28 mouse cellular contexts compared by ENCODE assay signal in the genomic region with DNA sequence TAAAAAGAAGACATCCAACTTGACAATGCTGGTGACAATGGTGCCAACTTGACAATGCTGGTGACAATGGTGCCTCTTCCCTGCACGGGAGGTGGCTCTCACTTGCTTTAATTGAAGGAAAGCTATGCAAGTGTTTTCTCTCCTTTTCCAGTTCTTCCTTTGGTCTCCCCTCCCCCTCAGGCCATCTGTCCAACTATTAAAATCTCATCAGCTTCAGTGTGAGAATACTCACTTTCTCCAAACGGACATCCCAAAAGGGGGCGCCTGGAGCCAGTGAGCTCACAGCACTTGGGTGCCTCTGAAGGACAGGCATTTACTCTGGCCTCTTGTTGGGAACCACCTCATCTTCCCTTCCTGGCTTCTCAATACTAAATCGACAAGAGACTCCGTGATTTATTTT. TPM values are rescaled to one million over a fixed set of nuclear protein-coding genes. Genes with fewer than 3 reads are reported as not detected.
DNase-seq lines count a peak whose midpoint lies in the region; ATAC-seq lines count a peak whose summit lies in the region.
"Had no signal": no experiment of that assay in that cellular context is flagged by ENCODE, and none has a peak within 500 bp of the region (broad histone marks: within the 10 kb centered on the region; RNA-seq: fewer than 3 reads in every experiment).

No protein-coding gene starts in this region.

- WGBS in forebrain, embryonic 15.5 days = 50% methylated on average over 5 of the region's 5 CpGs

- peak; percentile 11 for DNase-seq in embryo, embryonic 11 days
- DNase-seq in embryo, embryonic 9.5 days (ENCODE audit: extremely low spot score) = no peak
- peak; percentile 79 for DNase-seq in brain, adult 2 months (ENCODE audit: low read depth, low spot score)
- peak; percentile 65 for DNase-seq in cerebellum, adult 8-10 months
- peak; percentile 70 to 83 for DNase-seq in cerebellum, postnatal 25 days
- no peak for DNase-seq in right cerebral cortex, postnatal 4 days
- DNase-seq: adrenal gland, postnatal 25 days; forebrain, postnatal 0 days; gastrocnemius, postnatal 14 days; heart, adult 11 months; heart, postnatal 4 days; kidney, adult 11 months; kidney, postnatal 14 days; layer of hippocampus, adult 9-11 months; thymus, postnatal 4 days had no signal

- H3K27ac ChIP-seq in forebrain, embryonic 15.5 days (replicated peaks) = no peak overlapping the region
- H3K27ac ChIP-seq: hindbrain, embryonic 13.5 days; limb, embryonic 12.5 days; liver, embryonic 15.5 days; lung, embryonic 15.5 days; midbrain, embryonic 12.5 days had no signal

- peaks cover 11% of the 10 kb centered on the region for H3K4me1 ChIP-seq in forebrain, embryonic 15.5 days
- H3K4me1 ChIP-seq: heart, embryonic 12.5 days; limb, embryonic 12.5 days; liver, embryonic 15.5 days; lung, embryonic 15.5 days had no signal

- no peaks in the 10 kb centered on the region for H3K27me3 ChIP-seq in forebrain, embryonic 15.5 days
- H3K27me3 ChIP-seq: heart, embryonic 12.5 days; hindbrain, embryonic 13.5 days; limb, embryonic 12.5 days; liver, embryonic 15.5 days; lung, embryonic 15.5 days; midbrain, embryonic 12.5 days had no signal

- no peak overlapping the region for H3K4me2 ChIP-seq in forebrain, embryonic 15.5 days (replicated peaks)
- H3K4me2 ChIP-seq: heart, embryonic 12.5 days; hindbrain, embryonic 13.5 days; limb, embryonic 12.5 days; liver, embryonic 15.5 days; lung, embryonic 15.5 days; midbrain, embryonic 12.5 days had no signal

- no peak overlapping the region for H3K9ac ChIP-seq in forebrain, embryonic 15.5 days (replicated peaks)
- H3K9ac ChIP-seq: forebrain, postnatal 0 days; heart, embryonic 12.5 days; hindbrain, embryonic 13.5 days; limb, embryonic 12.5 days; liver, embryonic 15.5 days; lung, embryonic 15.5 days; midbrain, embryonic 12.5 days had no signal

- no peak for ATAC-seq in forebrain, embryonic 15.5 days (replicated peaks)
- ATAC-seq: forebrain, postnatal 0 days; inflammation-experienced regulatory T-cells, adult 6 months had no signal

- no peaks in the 10 kb centered on the region for H3K9me3 ChIP-seq in forebrain, embryonic 15.5 days
- H3K9me3 ChIP-seq: heart, embryonic 12.5 days; hindbrain, embryonic 13.5 days; limb, embryonic 12.5 days; liver, embryonic 15.5 days; lung, embryonic 15.5 days; midbrain, embryonic 12.5 days had no signal

- H3K4me3 ChIP-seq in forebrain, embryonic 15.5 days = no peak overlapping the region
- H3K4me3 ChIP-seq: erythroblast, embryonic 14.5 days; heart, embryonic 12.5 days; hindbrain, embryonic 13.5 days; limb, embryonic 12.5 days; liver, embryonic 15.5 days; lung, embryonic 15.5 days; midbrain, embryonic 12.5 days had no signal

- H3K36me3 ChIP-seq in forebrain, embryonic 15.5 days = no peaks in the 10 kb centered on the region
- H3K36me3 ChIP-seq: heart, embryonic 12.5 days; limb, embryonic 12.5 days; liver, embryonic 15.5 days; lung, embryonic 15.5 days; midbrain, embryonic 12.5 days had no signal

RNA-seq across cellular contexts. Expression of a gene that starts 20.3 kb away (rescaled TPM):
- 7.0 and 7.6 TPM in 2 replicates for polyA plus RNA-seq in forebrain, embryonic 15.5 days (2015; fragmentation: Nextera tagmentation; extraction: Ambion mirVana)
- polyA plus RNA-seq: erythroblast, embryonic 14.5 days; heart, embryonic 12.5 days; heart, postnatal 0 days; inflammation-experienced regulatory T-cells, adult 6 months; kidney, embryonic 14.5 days; limb, embryonic 12.5 days; liver, adult 2 months; liver, embryonic 15.5 days; lung, embryonic 15.5 days; thymus, postnatal 0 days had no signal

Comparison
In these comparisons a context has a peak if more than half of its experiments do, and no peak if none do; other contexts are left out.
1. DNase-seq: peak in embryo, embryonic 11 days (single experiment), brain, adult 2 months (single experiment), cerebellum, adult 8-10 months (single experiment) and cerebellum, postnatal 25 days (2 of 2); none in embryo, embryonic 9.5 days (single experiment) and right cerebral cortex, postnatal 4 days (single experiment).